Mouse (Mus musculus): ENCODE data around the gene D130043K22Rik. TPM values are rescaled to one million over a fixed set of nuclear protein-coding genes. Genes with fewer than 3 reads are reported as not detected.

Gene D130043K22Rik
- polyA plus RNA-seq, 1 experiment from 2014 or later = 2.4 TPM

DNA sequence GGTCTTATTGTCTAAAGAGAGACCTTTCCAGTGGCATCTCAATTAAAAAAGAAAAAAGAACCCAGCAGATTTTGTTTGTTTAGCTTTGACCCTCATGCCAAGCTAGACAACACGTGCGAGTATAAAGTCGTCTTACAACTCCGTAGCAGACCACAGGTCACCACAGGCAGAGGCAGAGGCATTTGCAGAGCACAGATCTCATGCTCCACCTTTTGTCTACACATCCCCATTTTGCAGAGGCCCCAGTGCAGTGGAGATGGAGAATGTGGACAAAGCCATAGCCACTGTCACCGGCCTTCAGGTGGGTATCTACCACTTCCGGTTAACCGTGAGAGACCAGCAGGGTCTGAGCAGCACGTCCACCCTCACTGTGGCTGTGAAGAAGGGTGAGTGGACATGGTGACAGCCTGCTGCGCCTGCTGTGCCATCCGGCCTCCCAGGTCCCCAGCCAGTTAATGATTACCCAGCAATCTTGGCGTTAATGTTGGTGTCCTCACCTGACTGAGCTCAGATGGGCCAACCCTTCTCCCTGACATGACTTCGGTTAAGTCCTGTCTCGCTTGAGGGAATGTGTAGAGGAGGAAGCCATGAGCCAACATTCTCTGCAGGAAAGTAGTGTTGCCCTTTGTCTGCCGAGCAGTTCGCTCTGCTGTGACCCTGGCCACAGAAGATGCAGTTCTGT, 34.6 kb downstream of the D130043K22Rik start:
- Histone ChIP-seq H3K27me3 (replicated peaks) (no peaks in the 10 kb centered on the region), H3K36me3 (no peaks in the 10 kb centered on the region), H3K4me3 (no peak overlapping the region), H3K4me2 (replicated peaks) (no peak overlapping the region), H3K9me3 (0 out of 2 replicates have a peak, but pooled peaks cover 6% of the 10 kb centered on the region), H3K4me1 (no peaks in the 10 kb centered on the region), H3K9ac (no peak overlapping the region), H3K27ac (no peak overlapping the region)
- WGBS = 84% methylated on average over 15 of the region's 15 CpGs
- no peak for ATAC-seq (ENCODE audit: low FRiP score, low read depth)

DNA sequence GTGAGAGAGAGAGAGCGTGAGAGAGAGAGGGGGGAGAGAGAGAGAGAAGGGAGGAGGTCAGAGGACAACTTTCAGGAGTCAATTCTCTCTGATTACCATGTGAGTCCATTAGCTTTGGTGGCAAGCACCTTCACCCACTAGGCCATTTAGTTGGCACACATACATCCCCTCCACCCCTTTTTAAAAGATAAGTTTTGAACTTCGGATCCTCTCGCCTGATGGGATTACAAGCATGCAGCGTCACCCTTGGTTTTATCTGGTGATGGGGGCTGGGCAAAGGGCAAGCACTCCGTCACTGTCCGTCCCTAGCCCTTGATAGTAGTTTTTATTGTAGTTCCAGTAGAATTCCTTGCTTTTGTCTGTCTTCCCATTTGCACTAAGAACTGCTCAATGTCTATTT, 35.3 kb downstream of the D130043K22Rik start:
- H3K27me3 ChIP-seq (replicated peaks) = no peaks in the 10 kb centered on the region
- no peak overlapping the region for H3K4me3 ChIP-seq
- H3K4me2 ChIP-seq (replicated peaks) = no peak overlapping the region
- no peak for ATAC-seq (ENCODE audit: low FRiP score, low read depth)
- H3K36me3 ChIP-seq = no peaks in the 10 kb centered on the region
- H3K9ac ChIP-seq = no peak overlapping the region
- 85% methylated on average over 6 of the region's 6 CpGs for WGBS
- no peaks in the 10 kb centered on the region for H3K4me1 ChIP-seq
- 0 out of 2 replicates have a peak, but pooled peaks cover 6% of the 10 kb centered on the region for H3K9me3 ChIP-seq
- H3K27ac ChIP-seq = no peak overlapping the region

DNA sequence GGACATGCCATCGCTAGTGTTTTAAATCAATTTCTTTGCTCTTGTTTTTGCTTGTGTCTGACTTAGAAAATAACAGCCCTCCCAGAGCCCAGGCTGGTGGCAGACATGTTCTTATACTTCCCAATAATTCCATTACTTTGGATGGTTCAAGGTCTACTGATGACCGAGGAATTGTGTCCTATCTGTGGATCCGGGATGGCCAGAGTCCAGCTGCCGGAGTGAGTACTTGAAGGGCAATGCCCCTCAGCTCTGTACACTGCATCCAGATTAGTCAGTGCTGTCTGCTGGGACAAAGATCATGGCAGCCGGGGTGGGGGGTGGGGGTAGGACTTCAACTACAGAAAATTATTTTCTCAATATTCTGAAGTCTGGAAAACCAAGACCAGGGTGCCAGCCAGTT, 35.8 kb downstream of the D130043K22Rik start:
- 0 out of 2 replicates have a peak, but pooled peaks cover 6% of the 10 kb centered on the region for H3K9me3 ChIP-seq
- ATAC-seq (ENCODE audit: low FRiP score, low read depth) = no peak
- no peak overlapping the region for H3K9ac ChIP-seq
- no peak overlapping the region for H3K27ac ChIP-seq
- WGBS = 94% methylated on average over 5 of the region's 5 CpGs
- H3K4me2 ChIP-seq (replicated peaks) = no peak overlapping the region
- no peaks in the 10 kb centered on the region for H3K27me3 ChIP-seq (replicated peaks)
- no peak overlapping the region for H3K4me3 ChIP-seq
- H3K36me3 ChIP-seq = no peaks in the 10 kb centered on the region
- no peaks in the 10 kb centered on the region; the same call in 1 of the 2 replicates for H3K4me1 ChIP-seq

DNA sequence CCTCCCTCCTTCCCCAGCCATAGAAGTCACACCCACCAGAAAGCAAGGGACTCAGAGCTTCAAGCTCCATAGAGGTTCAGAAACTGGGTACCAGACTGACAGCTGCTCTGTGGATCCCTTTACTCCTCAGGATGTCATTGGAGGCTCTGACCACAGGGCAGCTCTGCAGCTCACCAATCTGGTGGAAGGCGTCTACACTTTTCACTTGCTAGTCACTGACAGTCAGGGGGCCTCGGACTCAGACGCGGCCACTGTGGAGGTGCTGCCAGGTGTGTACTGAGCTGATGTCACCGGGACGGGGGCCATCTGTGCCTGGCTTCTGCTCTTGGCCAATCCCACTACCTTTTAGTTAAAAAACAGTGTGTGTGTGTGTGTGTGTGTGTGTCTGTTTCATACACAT, 37.5 kb downstream of the D130043K22Rik start:
- H3K27me3 ChIP-seq (replicated peaks) = no peaks in the 10 kb centered on the region
- whole genome bisulfite sequencing = 95% methylated on average over 6 of the region's 6 CpGs

DNA sequence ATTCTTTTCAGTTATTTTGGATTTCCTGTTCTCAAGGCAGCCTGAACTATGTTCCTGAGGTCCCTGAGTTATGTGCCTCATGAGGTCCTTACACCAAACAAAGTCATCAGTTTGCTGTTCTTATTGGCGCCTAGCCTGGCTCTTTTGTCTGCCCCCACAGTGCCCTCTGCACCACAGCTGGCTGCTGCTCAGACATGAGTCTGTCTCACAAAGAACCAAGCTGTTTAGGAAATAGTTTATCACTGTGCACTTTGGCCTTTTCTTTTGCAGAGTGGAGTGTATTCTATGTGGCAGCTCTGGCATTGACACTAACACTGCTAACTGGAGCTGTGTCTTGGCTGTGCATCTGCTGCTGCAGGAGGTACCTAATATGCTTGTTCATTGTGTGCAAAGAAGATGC, 44.6 kb downstream of the D130043K22Rik start:
- H3K4me3 ChIP-seq = no peak overlapping the region

More for the DNA sequence above, 37.5 kb downstream of the D130043K22Rik start:
- no peak overlapping the region for H3K4me3 ChIP-seq
- no peak overlapping the region for H3K27ac ChIP-seq
- no peaks in the 10 kb centered on the region for H3K36me3 ChIP-seq
- H3K9me3 ChIP-seq = 0 out of 2 replicates have a peak, but pooled peaks cover 6% of the 10 kb centered on the region
- no peak overlapping the region for H3K9ac ChIP-seq
- H3K4me2 ChIP-seq (replicated peaks) = no peak overlapping the region
- no peaks in the 10 kb centered on the region; the same call in 1 of the 2 replicates for H3K4me1 ChIP-seq
- ATAC-seq (ENCODE audit: low FRiP score, low read depth) = no peak

DNA sequence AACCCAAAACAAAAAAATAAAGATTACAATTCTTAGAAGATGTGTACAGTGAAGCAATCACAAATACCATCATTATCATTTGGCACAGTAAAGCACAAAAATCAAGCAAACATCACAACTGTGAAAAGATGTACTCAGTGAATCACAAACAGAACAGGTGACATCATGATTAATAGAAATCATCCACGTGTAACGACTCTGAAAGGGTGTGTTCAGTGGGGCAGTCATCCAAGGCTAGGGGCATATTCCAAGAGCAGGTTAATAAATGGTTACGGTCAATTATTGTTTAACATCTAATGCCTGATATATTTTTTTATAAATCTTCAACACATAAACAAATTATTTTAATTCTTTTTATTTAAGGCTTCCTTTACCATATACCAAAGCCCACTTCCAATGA, 47.6 kb downstream of the D130043K22Rik start:
- 0 out of 2 replicates have a peak, but pooled peaks cover 5% of the 10 kb centered on the region for H3K4me1 ChIP-seq

More for the DNA sequence above, 44.6 kb downstream of the D130043K22Rik start:
- no peaks in the 10 kb centered on the region for H3K36me3 ChIP-seq
- ATAC-seq (ENCODE audit: low FRiP score, low read depth) = no peak
- H3K27me3 ChIP-seq (replicated peaks) = no peaks in the 10 kb centered on the region
- H3K4me2 ChIP-seq (replicated peaks) = no peak overlapping the region
- no peak overlapping the region for H3K27ac ChIP-seq
- H3K9me3 ChIP-seq = no peaks in the 10 kb centered on the region
- peaks cover 5% of the 10 kb centered on the region; the same call in 1 of the 2 replicates for H3K4me1 ChIP-seq
- WGBS = 33% methylated on average over 1 of the region's 1 CpGs
- H3K9ac ChIP-seq = no peak overlapping the region

DNA sequence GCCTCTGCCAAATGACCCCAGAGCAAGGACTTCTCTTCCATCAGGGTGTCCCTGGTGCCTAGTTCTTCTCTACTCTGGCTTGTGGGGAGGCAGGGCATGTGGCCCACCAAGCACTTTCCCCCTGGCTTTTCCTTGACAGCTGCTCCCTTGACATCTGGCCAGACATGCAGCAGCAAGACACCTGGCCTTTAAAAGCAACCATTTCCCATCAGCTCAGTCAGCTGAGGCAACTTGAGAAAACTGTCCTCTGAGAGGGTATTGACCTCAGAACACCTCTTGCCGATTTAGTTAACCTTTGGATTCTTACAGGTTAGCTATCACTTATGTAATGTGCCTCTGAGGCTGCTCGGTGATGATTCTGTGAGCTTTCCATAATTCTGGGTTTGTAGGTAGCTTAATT, 48.9 kb downstream of the D130043K22Rik start:
- 0 out of 2 replicates have a peak, but pooled peaks cover 5% of the 10 kb centered on the region for H3K4me1 ChIP-seq
- H3K4me3 ChIP-seq = no peak overlapping the region
- H3K9me3 ChIP-seq = no peaks in the 10 kb centered on the region
- WGBS = 84% methylated on average over 2 of the region's 2 CpGs
- H3K36me3 ChIP-seq = no peaks in the 10 kb centered on the region
- H3K27ac ChIP-seq = no peak overlapping the region
- H3K4me2 ChIP-seq (replicated peaks) = no peak overlapping the region
- no peak for ATAC-seq (ENCODE audit: low FRiP score, low read depth)
- H3K27me3 ChIP-seq (replicated peaks) = no peaks in the 10 kb centered on the region
- H3K9ac ChIP-seq = no peak overlapping the region

More for the DNA sequence above, 47.6 kb downstream of the D130043K22Rik start:
- Histone ChIP-seq H3K9me3 (no peaks in the 10 kb centered on the region), H3K4me3 (no peak overlapping the region), H3K36me3 (no peaks in the 10 kb centered on the region), H3K27ac (no peak overlapping the region), H3K4me2 (replicated peaks) (no peak overlapping the region), H3K27me3 (replicated peaks) (no peaks in the 10 kb centered on the region), H3K9ac (no peak overlapping the region)
- WGBS = 89% methylated on average over 3 of the region's 3 CpGs
- no peak for ATAC-seq (ENCODE audit: low FRiP score, low read depth)

DNA sequence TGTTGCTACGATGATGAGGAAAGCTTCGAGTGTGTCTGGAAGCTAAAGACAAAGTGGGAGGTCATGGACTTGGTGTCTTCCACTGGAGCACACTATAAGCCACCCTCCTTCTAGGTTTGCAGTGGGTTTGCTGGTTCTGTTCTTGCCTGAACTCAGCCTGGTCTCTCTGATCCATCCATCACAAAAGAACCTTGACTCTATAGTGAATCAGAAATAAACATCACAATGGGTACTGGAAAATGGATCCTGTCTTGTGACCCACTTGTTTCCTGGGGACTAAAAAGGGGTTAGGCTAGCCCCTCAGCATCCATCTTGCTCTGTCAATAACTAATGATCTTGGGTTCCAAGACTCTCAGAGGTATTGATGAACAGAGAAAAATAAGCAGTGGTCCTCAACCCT, 57.0 kb downstream of the D130043K22Rik start:
- Histone ChIP-seq H3K4me1 (no peaks in the 10 kb centered on the region), H3K9me3 (no peaks in the 10 kb centered on the region), H3K27me3 (replicated peaks) (no peaks in the 10 kb centered on the region), H3K4me3 (no peak overlapping the region), H3K9ac (no peak overlapping the region), H3K4me2 (replicated peaks) (no peak overlapping the region), H3K27ac (no peak overlapping the region), H3K36me3 (no peaks in the 10 kb centered on the region)
- WGBS = 97% methylated on average over 2 of the region's 2 CpGs
- ATAC-seq (ENCODE audit: low FRiP score, low read depth) = no peak

DNA sequence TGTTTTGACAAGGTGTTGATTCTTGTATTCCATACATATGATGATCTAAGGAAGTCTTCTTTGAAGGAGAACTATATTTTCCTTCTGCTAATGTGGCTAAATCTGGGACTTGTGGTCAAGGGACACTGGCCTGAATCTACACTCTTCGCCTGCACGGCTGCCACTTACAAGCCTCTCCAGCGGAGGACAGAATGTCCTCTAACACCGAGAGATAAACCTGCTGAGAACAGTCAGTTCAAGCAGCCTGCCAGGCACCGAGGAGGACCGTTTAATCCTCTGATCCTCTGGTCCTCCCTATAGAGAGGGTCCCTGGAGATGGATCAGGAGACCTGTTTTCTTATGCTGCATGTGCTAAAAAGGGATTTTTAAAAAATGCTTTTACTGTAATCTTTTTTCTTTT, 58.5 kb downstream of the D130043K22Rik start:
- ATAC-seq (ENCODE audit: low FRiP score, low read depth) = no peak
- WGBS = 88% methylated on average over 6 of the region's 6 CpGs
- Histone ChIP-seq H3K9me3 (no peaks in the 10 kb centered on the region), H3K27ac (no peak overlapping the region), H3K36me3 (no peaks in the 10 kb centered on the region), H3K9ac (no peak overlapping the region), H3K27me3 (replicated peaks) (no peaks in the 10 kb centered on the region), H3K4me3 (no peak overlapping the region), H3K4me2 (replicated peaks) (no peak overlapping the region), H3K4me1 (no peaks in the 10 kb centered on the region)

DNA sequence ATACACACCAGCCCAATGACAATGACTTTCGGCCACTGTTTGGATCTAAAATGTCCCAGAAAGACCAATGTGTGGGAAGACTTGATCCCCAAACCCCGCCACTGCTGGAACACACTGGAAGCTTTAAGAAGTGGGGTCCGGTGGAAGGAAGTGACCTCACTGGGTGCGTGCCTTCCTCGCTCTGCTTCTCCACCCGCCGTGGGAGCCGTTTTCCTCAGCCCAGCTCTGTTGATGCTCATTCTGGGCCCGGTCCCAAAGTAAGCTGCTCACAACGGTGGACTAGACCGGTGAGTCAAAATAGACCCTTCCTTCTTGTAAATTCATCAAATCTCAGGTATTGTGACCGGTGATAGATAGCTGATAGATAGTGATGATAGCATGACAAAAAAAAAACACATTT, 60.5 kb downstream of the D130043K22Rik start:
- no peak overlapping the region for H3K9ac ChIP-seq
- H3K9me3 ChIP-seq = no peaks in the 10 kb centered on the region
- no peak overlapping the region for H3K4me3 ChIP-seq
- WGBS = 91% methylated on average over 12 of the region's 12 CpGs
- H3K4me1 ChIP-seq = no peaks in the 10 kb centered on the region
- H3K36me3 ChIP-seq = no peaks in the 10 kb centered on the region
- no peak overlapping the region for H3K27ac ChIP-seq
- H3K27me3 ChIP-seq (replicated peaks) = no peaks in the 10 kb centered on the region
- H3K4me2 ChIP-seq (replicated peaks) = no peak overlapping the region
- ATAC-seq (ENCODE audit: low FRiP score, low read depth) = no peak

DNA sequence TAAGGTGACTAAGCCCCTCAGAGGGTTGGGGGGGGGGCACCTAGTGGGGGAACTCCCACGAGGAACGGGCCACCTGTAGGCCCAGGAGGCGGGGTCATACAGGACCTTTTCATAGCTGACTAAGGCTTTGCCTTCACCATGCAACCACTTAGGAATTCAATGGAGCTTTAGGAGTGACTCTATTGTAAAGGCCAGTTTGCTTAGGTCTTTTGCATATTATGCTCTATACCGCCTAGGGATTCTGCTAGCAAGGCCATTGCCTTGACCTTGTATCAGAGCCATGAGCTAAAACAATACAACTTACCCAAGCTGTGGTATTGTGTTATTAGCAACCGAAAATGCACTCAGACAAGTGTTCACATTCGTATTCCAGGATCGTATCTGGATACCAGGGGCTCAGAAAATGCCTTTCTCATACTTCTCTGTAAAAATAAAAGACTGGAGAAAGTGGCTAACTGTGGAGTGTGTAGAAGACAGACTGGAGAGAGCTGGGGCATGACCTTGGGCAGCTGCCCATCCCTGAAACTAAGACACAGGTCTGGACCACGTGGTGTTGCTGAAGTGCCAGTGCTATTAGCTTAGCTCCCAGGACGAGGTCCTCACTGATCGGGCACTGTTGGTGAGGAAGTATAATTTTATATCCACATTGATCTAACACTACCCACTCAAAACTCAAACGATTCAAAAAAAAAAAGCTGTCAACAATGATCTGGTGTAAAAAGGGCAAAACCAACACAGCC, 62.1 kb downstream of the D130043K22Rik start:
- no peaks in the 10 kb centered on the region for H3K27me3 ChIP-seq (replicated peaks)
- ATAC-seq (ENCODE audit: low FRiP score, low read depth) = no peak
- H3K9me3 ChIP-seq = no peaks in the 10 kb centered on the region
- H3K36me3 ChIP-seq = peaks cover 5% of the 10 kb centered on the region; the same call in 1 of the 2 replicates
- no peak overlapping the region for H3K27ac ChIP-seq
- 86% methylated on average over 11 of the region's 11 CpGs for WGBS
- H3K4me2 ChIP-seq (replicated peaks) = no peak overlapping the region
- no peak overlapping the region for H3K9ac ChIP-seq
- H3K4me3 ChIP-seq = no peak overlapping the region
- H3K4me1 ChIP-seq = no peaks in the 10 kb centered on the region

DNA sequence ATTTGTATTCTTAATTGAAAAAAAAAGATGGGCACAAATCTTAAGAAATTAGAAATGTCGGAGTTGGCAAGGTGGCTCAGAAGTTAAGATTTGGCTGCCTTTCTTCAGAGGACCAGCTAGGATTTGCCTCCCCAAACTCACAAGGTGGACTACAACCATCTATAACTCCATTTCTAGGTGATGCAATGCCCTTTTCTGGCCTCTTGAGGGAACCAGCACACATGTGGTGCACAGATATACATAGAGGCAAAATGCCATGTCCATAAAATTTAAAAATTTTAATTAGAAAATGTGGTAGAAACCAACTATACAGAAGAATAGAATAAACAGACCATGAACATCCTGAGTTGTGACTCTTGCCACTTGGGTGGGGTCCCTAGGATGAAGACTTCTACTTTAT, 64.2 kb downstream of the D130043K22Rik start:
- Histone ChIP-seq H3K36me3 (peaks cover 14% of the 10 kb centered on the region), H3K9me3 (no peaks in the 10 kb centered on the region), H3K4me3 (no peak overlapping the region), H3K4me1 (no peaks in the 10 kb centered on the region), H3K4me2 (replicated peaks) (no peak overlapping the region), H3K27ac (no peak overlapping the region), H3K27me3 (replicated peaks) (no peaks in the 10 kb centered on the region), H3K9ac (no peak overlapping the region)
- no peak for ATAC-seq (ENCODE audit: low FRiP score, low read depth)
- WGBS = 93% methylated on average over 1 of the region's 1 CpGs
